Mouse (Mus musculus): ENCODE results near the gene Aspdh.

- no peak for TF ChIP-seq CTCF (IDR thresholded peaks at IDR 0.05; ENCODE audit: extremely low read depth, insufficient read depth, low read length)
- no peak for TF ChIP-seq POLR2A (IDR thresholded peaks at IDR 0.05; ENCODE audit: extremely low read depth, insufficient read depth, low read length)
Measured at GRCm38 (mm10) chr7:44466888-44467311, 1.7 kb downstream of the Aspdh start.

Measured in cortical plate, adult 2 months (tissue).